Mouse (Mus musculus) embryonic facial prominence, embryonic 10.5 days (tissue): ENCODE results near the gene Dnali1. TPM values are rescaled to one million over a fixed set of nuclear protein-coding genes. Genes with fewer than 3 reads are reported as not detected.

ENCODE experiments used
- DNase-seq: peaks from one replicate; pipeline ENCODE4 v3.0.0-alpha.2; 2017; ENCODE audit warnings: low spot score
- H3K27ac ChIP-seq: fragments of 300-500 bp; sonication (generic); replicated peaks from 2 replicates; pipeline ENCODE4 v1.5.1; 2016; ENCODE audit warnings: mild to moderate bottlenecking
- H3K27me3 ChIP-seq: fragments of 300-500 bp; sonication (generic); replicated peaks from 2 replicates; pipeline ENCODE4 v1.6.1; 2016; ENCODE audit warnings: low read depth, mild to moderate bottlenecking; ENCODE audit not compliant: poor library complexity, severe bottlenecking
- H3K36me3 ChIP-seq: fragments of 300-500 bp; sonication (generic); replicated peaks from 2 replicates; pipeline ENCODE4 v1.6.1; 2016; ENCODE audit warnings: mild to moderate bottlenecking, moderate library complexity
- H3K4me1 ChIP-seq: fragments of 300-500 bp; sonication (generic); 2 replicates; pipeline ENCODE4 v1.6.1; 2016
- H3K4me3 ChIP-seq: fragments of 300-500 bp; sonication (generic); 2 replicates; pipeline ENCODE4 v1.5.1; 2016; ENCODE audit warnings: mild to moderate bottlenecking, moderate library complexity
- H3K9me3 ChIP-seq: fragments of 300-500 bp; sonication (generic); 2 replicates; pipeline ENCODE4 v1.6.1; 2016; ENCODE audit warnings: mild to moderate bottlenecking
- WGBS: fragments of 180-500 bp; shearing (Covaris S2); methylation state at CpG from one replicate; pipeline ENCODE4 v1.1.7; 2016; 5-methylcytosine and 5-hydroxymethylcytosine counted together
- polyA plus RNA-seq: library from polyadenylated mRNA; unstranded; fragments of >200 nt; fragmentation: Nextera tagmentation; extraction: Ambion mirVana; gene quantifications from 2 replicates; pipeline ENCODE4 v1.2.1, GENCODE M21; 2016

Gene Dnali1
- polyA plus RNA-seq, 1 experiment from 2014 or later: 0.22 TPM

- no peak overlapping the region for H3K27ac ChIP-seq
- H3K9me3 ChIP-seq: no peaks in the 10 kb centered on the region
- no peak for DNase-seq
- H3K36me3 ChIP-seq: peaks cover 70% of the 10 kb centered on the region
- H3K4me1 ChIP-seq: no peaks in the 10 kb centered on the region
- H3K4me3 ChIP-seq: no peak overlapping the region
- WGBS: 87% methylated on average over 2 of the region's 2 CpGs
- H3K27me3 ChIP-seq: no peaks in the 10 kb centered on the region
Observed at GRCm38 (mm10) chr4:125077700-125078099, 12.2 kb upstream of the Dnali1 start.

- Histone ChIP-seq H3K4me3 (peak within 1 kb of the TSS; percentile 99), H3K4me1 (peaks cover 24% of the 10 kb centered on the region), H3K9me3 (no peaks in the 10 kb centered on the region), H3K27me3 (0 out of 2 replicates have a peak, but pooled peaks cover 17% of the 10 kb centered on the region), H3K27ac (peak within 1 kb of the TSS; percentile 87), H3K36me3 (peaks cover 39% of the 10 kb centered on the region)
- under 1% methylated on average over 78 of the region's 78 CpGs for WGBS
- peak; percentile 96 for DNase-seq
Observed at GRCm38 (mm10) chr4:125066490-125067370, 1.2 kb upstream of the Dnali1 start, which contains the start of gene Snip1. TSS of gene Snip1 (plus strand) at chr4:125066672.

GRCm38 (mm10) chr4:125063829-125064228 is 1.7 kb downstream of the Dnali1 start:
- Histone ChIP-seq H3K4me3 (no peak overlapping the region), H3K9me3 (no peaks in the 10 kb centered on the region), H3K36me3 (peaks cover 10% of the 10 kb centered on the region), H3K27me3 (0 out of 2 replicates have a peak, but pooled peaks cover 17% of the 10 kb centered on the region), H3K4me1 (peaks cover 28% of the 10 kb centered on the region), H3K27ac (no peak overlapping the region)
- WGBS: 75% methylated on average over 8 of the region's 8 CpGs
- DNase-seq: no peak

- Histone ChIP-seq H3K27ac (no peak overlapping the region), H3K36me3 (peaks cover 25% of the 10 kb centered on the region), H3K4me1 (peaks cover 36% of the 10 kb centered on the region), H3K4me3 (peak overlapping the region; percentile 41), H3K9me3 (no peaks in the 10 kb centered on the region), H3K27me3 (0 out of 2 replicates have a peak, but pooled peaks cover 6% of the 10 kb centered on the region)
- DNase-seq: peak; percentile 76
- 2% methylated on average over 8 of the region's 8 CpGs for WGBS
Observed at GRCm38 (mm10) chr4:125059025-125059424, 6.5 kb downstream of the Dnali1 start.

GRCm38 (mm10) chr4:125058033-125058432 is 7.5 kb downstream of the Dnali1 start:
- H3K27ac ChIP-seq: peak overlapping the region; percentile 61
- H3K9me3 ChIP-seq: no peaks in the 10 kb centered on the region
- peaks cover 34% of the 10 kb centered on the region for H3K36me3 ChIP-seq
- peaks cover 36% of the 10 kb centered on the region for H3K4me1 ChIP-seq
- 51% methylated on average over 5 of the region's 5 CpGs for WGBS
- no peak for DNase-seq
- no peak overlapping the region for H3K4me3 ChIP-seq
- no peaks in the 10 kb centered on the region for H3K27me3 ChIP-seq

GRCm38 (mm10) chr4:125057273-125057672 is 8.2 kb downstream of the Dnali1 start:
- 43% methylated on average over 3 of the region's 3 CpGs for WGBS
- H3K9me3 ChIP-seq: no peaks in the 10 kb centered on the region
- H3K27ac ChIP-seq: peak overlapping the region; percentile 61

GRCm38 (mm10) chr4:125056476-125056875 is 9.0 kb downstream of the Dnali1 start:
- Histone ChIP-seq H3K9me3 (no peaks in the 10 kb centered on the region), H3K4me1 (peaks cover 36% of the 10 kb centered on the region), H3K4me3 (no peak overlapping the region), H3K36me3 (peaks cover 50% of the 10 kb centered on the region), H3K27ac (peak overlapping the region; percentile 48; the same call in 1 of the 2 replicates), H3K27me3 (no peaks in the 10 kb centered on the region)
- DNase-seq: peak; percentile 35
- WGBS: 50% methylated on average over 4 of the region's 4 CpGs

More at GRCm38 (mm10) chr4:125057273-125057672, 8.2 kb downstream of the Dnali1 start:
- Histone ChIP-seq H3K27me3 (no peaks in the 10 kb centered on the region), H3K4me3 (no peak overlapping the region), H3K4me1 (peaks cover 36% of the 10 kb centered on the region), H3K36me3 (peaks cover 42% of the 10 kb centered on the region)
- no peak for DNase-seq

GRCm38 (mm10) chr4:125055385-125055784 is 10.1 kb downstream of the Dnali1 start:
- Histone ChIP-seq H3K36me3 (peaks cover 61% of the 10 kb centered on the region), H3K4me3 (no peak overlapping the region), H3K27me3 (no peaks in the 10 kb centered on the region), H3K9me3 (no peaks in the 10 kb centered on the region), H3K27ac (no peak overlapping the region), H3K4me1 (peaks cover 36% of the 10 kb centered on the region)
- DNase-seq: no peak
- 93% methylated on average over 9 of the region's 9 CpGs for WGBS

GRCm38 (mm10) chr4:125044454-125044853 is 21.0 kb downstream of the Dnali1 start:
- H3K27ac ChIP-seq: no peak overlapping the region
- no peaks in the 10 kb centered on the region for H3K9me3 ChIP-seq
- WGBS: 89% methylated on average over 7 of the region's 7 CpGs
- no peaks in the 10 kb centered on the region for H3K4me1 ChIP-seq
- H3K4me3 ChIP-seq: no peak overlapping the region
- H3K27me3 ChIP-seq: no peaks in the 10 kb centered on the region
- DNase-seq: no peak
- peaks cover 99% of the 10 kb centered on the region for H3K36me3 ChIP-seq

- H3K36me3 ChIP-seq: peaks cover 69% of the 10 kb centered on the region
- no peak overlapping the region for H3K4me3 ChIP-seq
- H3K27me3 ChIP-seq: no peaks in the 10 kb centered on the region
- peaks cover 17% of the 10 kb centered on the region for H3K4me1 ChIP-seq
- H3K27ac ChIP-seq: no peak overlapping the region
- no peak for DNase-seq
- 88% methylated on average over 4 of the region's 4 CpGs for WGBS
- no peaks in the 10 kb centered on the region for H3K9me3 ChIP-seq
Observed at GRCm38 (mm10) chr4:125034341-125034740, 31.2 kb downstream of the Dnali1 start.

- 1% methylated on average over 50 of the region's 50 CpGs for WGBS
- peak overlapping the region; percentile 98 for H3K4me3 ChIP-seq
- peaks cover 21% of the 10 kb centered on the region for H3K4me1 ChIP-seq
- H3K9me3 ChIP-seq: no peaks in the 10 kb centered on the region
- H3K36me3 ChIP-seq: peaks cover 27% of the 10 kb centered on the region
- peaks cover 12% of the 10 kb centered on the region; the same call in 1 of the 2 replicates for H3K27me3 ChIP-seq
- peak overlapping the region; percentile 87 for H3K27ac ChIP-seq
- peak; percentile 97 for DNase-seq
Observed at GRCm38 (mm10) chr4:125029891-125030614, 35.5 kb downstream of the Dnali1 start.

- Histone ChIP-seq H3K4me1 (no peaks in the 10 kb centered on the region; the same call in 1 of the 2 replicates), H3K9me3 (no peaks in the 10 kb centered on the region), H3K27ac (no peak overlapping the region), H3K27me3 (peaks cover 35% of the 10 kb centered on the region), H3K4me3 (no peak overlapping the region), H3K36me3 (no peaks in the 10 kb centered on the region)
- peak; percentile 47 for DNase-seq
- WGBS: 32% methylated on average over 11 of the region's 11 CpGs
Observed at GRCm38 (mm10) chr4:125020780-125021538, 44.5 kb downstream of the Dnali1 start.
